Mouse (Mus musculus): Measurements from ENCODE around the gene Nab2. TPM values are rescaled to one million over a fixed set of nuclear protein-coding genes. Genes with fewer than 3 reads are reported as not detected.

The Nab2 gene
- total and polyA plus RNA-seq, 2 experiments from 2014 or later = 1.1 to 4.1 TPM

GRCm38 (mm10) chr10:127674794-127675522, 6.6 kb upstream of the Nab2 start:
- 84% methylated on average over 8 of the region's 8 CpGs for WGBS
- Histone ChIP-seq H3K27ac (0 out of 2 replicates have a peak overlapping the region, but pooled peaks have one; percentile 8), H3K27me3 (ENCODE audit: insufficient read depth, low read length) (no peaks in the 10 kb centered on the region), H3K9ac (replicated peaks; ENCODE audit: low read length) (no peak overlapping the region), H3K9me3 (ENCODE audit: low read length) (no peaks in the 10 kb centered on the region), H3K4me1 (ENCODE audit: insufficient read depth, low read length) (no peaks in the 10 kb centered on the region; the same call in 1 of the 2 replicates), H3K4me2 (ENCODE audit: low read depth, low read length) (no peak overlapping the region), H3K4me3 (ENCODE audit: low read length) (no peak overlapping the region), H3K36me3 (ENCODE audit: insufficient read depth, low read length) (no peaks in the 10 kb centered on the region)
- DNase-seq (ENCODE audit: low spot score) (peak; percentile 93), ATAC-seq (peak; percentile 56)
- peak; percentile 99 for TF ChIP-seq CTCF (IDR thresholded peaks at IDR 0.05; ENCODE audit: low read depth)

GRCm38 (mm10) chr10:127674046-127674655, 5.8 kb upstream of the Nab2 start:
- Histone ChIP-seq H3K27ac (no peak overlapping the region), H3K9ac (replicated peaks; ENCODE audit: low read length) (no peak overlapping the region), H3K4me2 (ENCODE audit: low read depth, low read length) (no peak overlapping the region), H3K36me3 (ENCODE audit: insufficient read depth, low read length) (no peaks in the 10 kb centered on the region), H3K4me3 (ENCODE audit: low read length) (no peak overlapping the region), H3K4me1 (ENCODE audit: insufficient read depth, low read length) (no peaks in the 10 kb centered on the region; the same call in 1 of the 2 replicates), H3K27me3 (ENCODE audit: insufficient read depth, low read length) (no peaks in the 10 kb centered on the region), H3K9me3 (ENCODE audit: low read length) (no peaks in the 10 kb centered on the region)
- 95% methylated on average over 6 of the region's 6 CpGs for WGBS
- no peak for ATAC-seq
- no peak for TF ChIP-seq CTCF (IDR thresholded peaks at IDR 0.05; ENCODE audit: low read depth)
- no peak for DNase-seq (ENCODE audit: low spot score)

GRCm38 (mm10) chr10:127671276-127671675, 2.9 kb upstream of the Nab2 start:
- Histone ChIP-seq H3K27me3 (ENCODE audit: insufficient read depth, low read length) (0 out of 2 replicates have a peak, but pooled peaks cover 3% of the 10 kb centered on the region), H3K27ac (no peak overlapping the region), H3K4me2 (ENCODE audit: low read depth, low read length) (no peak overlapping the region), H3K4me3 (ENCODE audit: low read length) (no peak overlapping the region), H3K9me3 (ENCODE audit: low read length) (no peaks in the 10 kb centered on the region), H3K36me3 (ENCODE audit: insufficient read depth, low read length) (no peaks in the 10 kb centered on the region), H3K9ac (replicated peaks; ENCODE audit: low read length) (no peak overlapping the region), H3K4me1 (ENCODE audit: insufficient read depth, low read length) (peaks cover 4% of the 10 kb centered on the region; the same call in 1 of the 2 replicates)
- TF ChIP-seq CTCF (IDR thresholded peaks at IDR 0.05; ENCODE audit: low read depth) = peak; percentile 65
- WGBS = 38% methylated on average over 2 of the region's 2 CpGs
- DNase-seq (ENCODE audit: low spot score) (no peak), ATAC-seq (no peak)

GRCm38 (mm10) chr10:127670185-127670584, 1.8 kb upstream of the Nab2 start:
- no peak overlapping the region for H3K4me3 ChIP-seq (ENCODE audit: low read length)
- H3K27me3 ChIP-seq (ENCODE audit: insufficient read depth, low read length) = 0 out of 2 replicates have a peak, but pooled peaks cover 3% of the 10 kb centered on the region
- ATAC-seq = no peak
- WGBS = 93% methylated on average over 2 of the region's 2 CpGs
- no peaks in the 10 kb centered on the region for H3K9me3 ChIP-seq (ENCODE audit: low read length)
- no peak overlapping the region for H3K27ac ChIP-seq
- H3K9ac ChIP-seq (replicated peaks; ENCODE audit: low read length) = no peak overlapping the region
- no peak overlapping the region for H3K4me2 ChIP-seq (ENCODE audit: low read depth, low read length)
- TF ChIP-seq CTCF (IDR thresholded peaks at IDR 0.05; ENCODE audit: low read depth) = no peak
- no peaks in the 10 kb centered on the region for H3K36me3 ChIP-seq (ENCODE audit: insufficient read depth, low read length)
- DNase-seq (ENCODE audit: low spot score) = no peak
- peaks cover 9% of the 10 kb centered on the region for H3K4me1 ChIP-seq (ENCODE audit: insufficient read depth, low read length)

GRCm38 (mm10) chr10:127669170-127669569, 802 bp upstream of the Nab2 start:
- Histone ChIP-seq H3K9ac (replicated peaks; ENCODE audit: low read length) (no peak overlapping the region), H3K36me3 (ENCODE audit: insufficient read depth, low read length) (no peaks in the 10 kb centered on the region), H3K27me3 (ENCODE audit: insufficient read depth, low read length) (peaks cover 11% of the 10 kb centered on the region), H3K9me3 (ENCODE audit: low read length) (no peaks in the 10 kb centered on the region), H3K4me1 (ENCODE audit: insufficient read depth, low read length) (peaks cover 9% of the 10 kb centered on the region), H3K4me3 (ENCODE audit: low read length) (no peak overlapping the region), H3K4me2 (ENCODE audit: low read depth, low read length) (peak overlapping the region; percentile 90; the same call in 1 of the 2 replicates), H3K27ac (no peak overlapping the region; the same call in 1 of the 2 replicates)
- DNase-seq (ENCODE audit: low spot score) (no peak), ATAC-seq (no peak)
- 23% methylated on average over 7 of the region's 7 CpGs for WGBS
- no peak for TF ChIP-seq CTCF (IDR thresholded peaks at IDR 0.05; ENCODE audit: low read depth)

- ATAC-seq = peak; percentile 46
- Histone ChIP-seq H3K27ac (peak overlapping the region; percentile 78), H3K4me3 (ENCODE audit: low read length) (peak overlapping the region; percentile 56), H3K4me2 (ENCODE audit: low read depth, low read length) (peak overlapping the region; percentile 90), H3K4me1 (ENCODE audit: insufficient read depth, low read length) (peaks cover 9% of the 10 kb centered on the region), H3K27me3 (ENCODE audit: insufficient read depth, low read length) (peaks cover 11% of the 10 kb centered on the region), H3K9ac (replicated peaks; ENCODE audit: low read length) (peak overlapping the region; percentile 59; the same call in 1 of the 2 replicates), H3K9me3 (ENCODE audit: low read length) (no peaks in the 10 kb centered on the region), H3K36me3 (ENCODE audit: insufficient read depth, low read length) (no peaks in the 10 kb centered on the region)
- no peak for TF ChIP-seq CTCF (IDR thresholded peaks at IDR 0.05; ENCODE audit: low read depth)
- DNase-seq (ENCODE audit: low spot score) = peak; percentile 64
- 2% methylated on average over 35 of the region's 35 CpGs for WGBS
Measured at GRCm38 (mm10) chr10:127667269-127668092, 887 bp downstream of the Nab2 start.
